Mouse (Mus musculus) frontal cortex, postnatal 36 days (tissue): ENCODE measurements at regions not wholly inside any gene's neighbourhood (a gene's known extent, or its start where the extent isn't known, plus 50 kb on each side); places are given as distances from the start of the nearest gene placed in this dataset.
A peak's percentile ranks its signal among the peaks of the same experiment; 100 is the strongest.

Experiments used
- DNase-seq, 2 experiments: peaks; one replicate each; pipeline ENCODE4 v3.0.0; 2022; ENCODE audit warnings: low spot score in 2 of 2

- no peak for DNase-seq
Observed at GRCm38 (mm10) chr1:129219098-129219497, 54.0 kb upstream of the Thsd7b start.

DNA sequence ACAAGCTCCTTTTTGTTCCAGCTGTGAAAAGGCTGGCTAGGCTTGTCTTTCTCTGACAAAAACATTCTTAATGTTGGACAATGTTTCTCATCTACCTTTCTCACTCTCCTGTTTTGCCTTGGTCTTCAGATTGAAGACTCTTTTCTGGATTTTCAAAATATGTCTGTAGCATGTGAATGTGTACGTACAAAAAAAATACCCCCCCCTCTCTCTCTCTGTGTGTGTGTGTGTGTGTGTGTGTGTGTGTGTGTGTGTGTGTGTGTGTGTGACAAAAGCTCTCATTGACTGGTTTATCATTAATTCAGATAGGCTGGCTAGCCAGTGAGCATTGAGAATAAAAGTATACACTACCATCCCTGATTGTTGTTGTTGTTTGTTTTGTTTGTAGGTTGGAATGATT lies 64.3 kb upstream of the Thsd7b start:
- no peak for DNase-seq

- DNase-seq = peak; percentile 6 to 33
Observed at GRCm38 (mm10) chr1:129208406-129208805, 64.7 kb upstream of the Thsd7b start.

DNA sequence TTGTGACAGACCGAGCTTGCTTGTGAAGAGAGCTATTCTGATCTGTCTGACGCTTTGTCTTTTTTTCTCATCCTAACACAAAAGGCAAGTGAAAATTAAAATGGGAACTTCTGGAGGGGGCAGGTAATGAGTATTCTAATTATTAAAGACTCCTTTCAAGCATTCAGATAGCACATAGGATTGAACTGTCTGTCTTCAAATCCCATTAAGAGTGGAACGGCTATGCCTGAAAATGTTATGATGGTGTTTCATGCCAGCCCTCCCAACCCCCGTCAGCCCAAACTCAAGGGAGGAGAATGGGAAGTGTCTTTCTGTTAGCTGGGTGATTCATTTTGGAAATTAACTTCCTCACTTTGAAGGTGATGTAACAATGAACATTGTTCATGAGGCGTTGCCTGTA lies 65.4 kb upstream of the Thsd7b start:
- no peak for DNase-seq

DNA sequence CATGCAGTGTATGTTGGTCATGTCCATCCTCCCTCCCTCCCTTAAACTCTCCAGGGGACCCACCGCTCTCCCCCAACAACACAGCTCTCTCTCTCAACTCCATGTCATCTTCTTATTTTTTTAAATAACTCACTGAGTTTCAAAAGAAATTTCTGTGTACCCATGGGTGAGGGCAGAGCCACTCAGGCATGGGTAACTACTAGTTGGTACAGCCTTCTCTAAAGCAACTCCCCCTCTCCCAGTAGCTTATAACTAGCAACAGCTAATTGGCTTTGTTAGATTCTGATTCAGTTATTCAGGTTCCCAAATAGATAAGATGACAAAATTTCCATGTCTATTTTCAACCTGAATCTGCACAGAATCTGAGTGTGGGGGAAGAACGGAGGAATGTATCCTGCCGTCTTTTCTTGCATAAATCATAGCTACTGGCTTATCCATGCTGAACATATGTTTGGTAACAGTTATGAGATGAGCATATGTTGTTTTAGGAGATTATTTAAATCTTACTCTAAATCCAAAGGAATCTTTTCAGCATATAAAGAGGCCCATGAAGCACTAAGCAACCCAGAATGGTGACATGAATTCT lies 92.8 kb upstream of the Thsd7b start:
- peak; percentile 1 to 41 for DNase-seq

- DNase-seq = peak; percentile 62 to 71
Observed at GRCm38 (mm10) chr1:129169936-129170335, 103.2 kb upstream of the Thsd7b start.

DNA sequence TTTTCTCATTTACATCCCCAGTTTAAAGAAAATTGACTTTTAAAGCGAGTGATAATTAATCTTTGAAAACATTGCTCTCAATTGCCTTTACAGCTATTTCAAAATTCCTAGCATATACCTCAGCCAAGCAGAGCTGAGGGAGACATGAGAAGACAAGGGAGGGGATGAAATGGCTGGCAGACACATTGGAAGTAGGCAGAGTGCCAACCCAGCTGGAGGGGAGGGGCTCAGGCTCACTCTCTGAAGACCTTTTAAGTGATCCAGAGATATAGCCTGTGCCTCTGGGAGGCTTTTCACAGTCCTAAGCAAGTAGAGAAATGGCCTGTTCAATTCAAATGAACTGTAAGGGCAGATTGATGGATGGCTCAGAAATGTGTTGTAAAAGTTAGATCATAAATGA lies 122.5 kb upstream of the Thsd7b start:
- no peak for DNase-seq

- no peak for DNase-seq
Observed at GRCm38 (mm10) chr1:129148733-129149388, 124.2 kb upstream of the Thsd7b start.

- no peak for DNase-seq
Observed at GRCm38 (mm10) chr1:129146395-129147094, 126.6 kb upstream of the Thsd7b start.

DNA sequence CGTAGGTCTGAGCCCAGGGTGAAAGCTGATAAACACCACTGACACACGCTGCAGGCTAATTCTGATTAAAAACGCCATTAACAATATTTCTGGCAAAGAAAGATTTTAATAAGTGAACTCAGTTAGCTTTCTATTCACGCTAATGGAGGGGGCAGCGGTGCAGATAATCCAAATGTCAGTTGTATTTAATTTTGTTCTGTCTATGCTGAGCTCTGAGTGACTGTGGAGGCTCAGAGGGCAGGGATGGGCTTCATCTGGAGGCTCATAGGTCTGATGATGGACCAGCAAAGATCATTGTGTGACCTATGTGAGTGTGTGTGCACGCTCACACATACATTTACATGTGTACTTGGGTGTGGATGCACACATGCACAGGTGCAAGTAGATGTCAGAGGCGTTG lies 134.3 kb upstream of the Thsd7b start:
- DNase-seq = no peak

GRCm38 (mm10) chr1:129106961-129107557 lies 166.0 kb upstream of the Thsd7b start:
- DNase-seq = no peak

GRCm38 (mm10) chr1:129100997-129101396 lies 172.1 kb upstream of the Thsd7b start:
- no peak for DNase-seq

DNA sequence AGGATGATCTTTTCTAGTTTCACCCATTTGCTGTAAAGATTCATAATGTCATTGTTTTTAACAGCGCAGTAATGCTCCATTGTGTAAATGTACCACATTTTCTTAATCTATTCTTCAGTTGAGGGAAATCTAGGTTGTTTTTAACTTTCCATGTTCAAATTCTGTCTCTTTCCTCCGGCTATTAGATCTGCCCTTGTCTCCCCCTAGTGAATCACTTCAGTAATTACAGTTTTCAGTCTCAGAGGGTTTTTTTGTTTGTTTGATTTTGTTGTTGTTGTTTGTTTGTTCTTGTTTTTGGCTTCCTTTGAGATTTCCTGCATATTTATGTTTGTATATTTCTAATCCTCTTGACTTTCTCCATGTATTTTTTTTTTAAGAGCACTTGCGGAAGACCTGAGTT lies 194.8 kb upstream of the Thsd7b start:
- no peak for DNase-seq

DNA sequence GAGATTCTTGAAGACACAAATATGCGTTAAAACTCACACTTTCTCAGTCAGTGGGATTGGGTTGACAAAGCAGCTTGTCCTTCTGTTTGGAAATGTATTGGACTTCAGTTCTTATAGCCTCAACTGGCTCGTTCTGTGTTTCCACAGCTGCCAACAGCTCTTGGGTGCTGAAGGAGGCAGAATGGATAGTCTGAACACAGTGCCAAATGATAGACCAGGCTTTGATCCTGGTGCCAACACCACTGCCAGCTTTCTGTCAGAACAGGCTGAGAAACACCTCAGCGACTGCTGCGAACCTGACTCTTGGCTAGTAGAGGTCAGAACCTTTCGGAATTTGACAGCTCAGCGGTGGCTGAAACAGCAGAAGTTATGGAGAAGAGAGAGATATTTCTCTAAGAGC lies 215.9 kb upstream of the Thsd7b start:
- DNase-seq = no peak

- no peak for DNase-seq
Observed at GRCm38 (mm10) chr1:129055252-129055651, 217.8 kb upstream of the Thsd7b start.

DNA sequence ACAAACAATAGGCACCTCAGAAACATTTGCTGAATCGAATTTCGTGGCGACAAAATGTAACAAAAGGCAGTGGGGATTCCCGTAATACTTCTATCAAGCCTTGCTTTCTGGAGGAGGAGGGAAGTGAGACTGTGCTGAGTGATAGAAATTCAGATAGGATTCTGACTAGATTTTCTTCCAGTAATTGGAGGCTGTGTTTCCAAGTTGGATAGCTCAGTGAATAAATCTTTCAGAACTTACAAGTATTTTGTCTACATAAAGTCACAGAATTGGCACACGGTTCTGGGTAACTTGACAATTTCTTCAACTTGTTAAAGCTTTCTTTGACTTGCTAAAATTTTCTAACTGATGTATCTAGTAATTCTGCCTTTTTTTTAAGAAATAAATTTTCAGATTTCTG lies 239.4 kb upstream of the Thsd7b start:
- no peak for DNase-seq

DNA sequence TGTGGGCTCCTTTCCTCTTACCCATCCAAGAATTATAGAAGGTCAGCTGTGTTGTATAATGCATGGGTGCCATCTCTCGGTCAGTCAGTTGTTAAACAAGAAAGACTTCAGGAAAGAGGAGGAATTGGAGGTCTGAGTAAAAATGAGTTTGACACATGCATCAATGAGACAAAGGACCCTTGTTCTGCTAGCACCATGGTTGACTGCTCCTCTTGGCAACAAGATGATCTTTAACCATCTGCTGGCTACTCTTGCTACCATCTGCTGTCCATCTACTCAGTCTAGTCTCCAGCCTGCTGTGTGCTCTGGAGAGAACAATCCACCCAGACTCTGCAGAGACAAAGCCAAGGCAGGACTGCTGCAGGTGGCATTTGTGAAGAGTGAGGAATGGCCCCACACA lies 267.2 kb upstream of the Thsd7b start:
- DNase-seq = no peak

DNA sequence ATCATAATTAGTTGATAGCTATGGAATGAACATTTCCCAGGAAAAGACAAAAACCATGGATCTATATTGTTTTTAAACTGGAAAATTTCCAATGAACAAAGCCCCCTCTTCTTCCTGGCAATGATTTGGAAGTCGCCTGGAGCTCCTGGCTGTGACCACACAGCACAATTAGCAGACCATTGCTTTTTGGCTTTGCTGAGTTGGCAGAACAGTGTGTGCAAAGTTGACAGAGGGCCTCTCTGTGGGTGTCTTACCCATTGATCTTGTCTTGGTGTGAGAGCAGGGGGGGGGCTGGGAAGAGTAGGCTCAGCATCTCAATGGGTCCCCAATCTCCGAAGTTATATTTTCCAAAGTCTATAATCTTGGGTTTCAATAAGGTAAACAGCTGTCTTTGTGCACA lies 270.8 kb upstream of the Thsd7b start:
- DNase-seq = no peak

DNA sequence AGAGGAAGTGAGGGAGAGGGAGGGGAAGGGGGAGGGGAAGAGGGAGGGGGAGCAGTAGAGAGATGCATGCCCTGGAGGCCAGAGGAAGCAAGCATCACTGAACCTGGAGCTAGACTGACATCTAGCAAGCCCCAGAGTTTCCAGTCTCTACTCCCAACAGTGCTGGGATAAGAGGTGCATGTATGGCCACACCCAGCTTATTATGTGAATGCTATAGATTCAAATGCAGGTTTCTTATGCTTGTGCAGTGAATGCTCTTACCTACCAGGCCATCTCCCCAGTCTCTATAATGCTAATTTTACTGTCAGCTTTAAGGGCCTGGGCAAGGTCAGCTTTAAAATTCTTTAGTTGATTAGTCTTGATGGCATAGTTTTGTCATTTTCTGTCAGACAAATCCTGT lies 271.3 kb upstream of the Thsd7b start:
- DNase-seq = no peak

GRCm38 (mm10) chr1:128999741-129000517 lies 273.2 kb upstream of the Thsd7b start:
- DNase-seq = peak; percentile 13 to 36

GRCm38 (mm10) chr1:128994655-128995054 lies 278.4 kb upstream of the Thsd7b start:
- no peak for DNase-seq

GRCm38 (mm10) chr1:128983411-128983810 lies 289.7 kb upstream of the Thsd7b start:
- DNase-seq = no peak
